Mouse (Mus musculus) brown adipose tissue, adult 24 weeks (tissue): ENCODE measurements around the gene Slc38a10. TPM values are rescaled to one million over a fixed set of nuclear protein-coding genes. Genes with fewer than 3 reads are reported as not detected.

Source experiments
- polyA plus RNA-seq: library from polyadenylated mRNA; stranded (reverse); fragments of >200 nt; gene quantifications from 2 replicates; pipeline ENCODE4 v1.2.4, GENCODE M21; 2012; ENCODE audit not compliant: missing spikeins, insufficient read depth, insufficient read length

Slc38a10 gene
- polyA plus RNA-seq, 1 experiment: 80.3 TPM

Other genes starting within 250 kb of the Slc38a10 start
- gene Chmp6, start 237.9 kb downstream of the Slc38a10 start, polyA plus RNA-seq: 18.2 and 22.0 TPM in 2 replicates
- 2.7 and 5.5 TPM in 2 replicates for gene Baiap2, start 208.6 kb downstream of the Slc38a10 start, polyA plus RNA-seq
- 6.7 and 12.0 TPM in 2 replicates for gene Aatk, start 104.2 kb downstream of the Slc38a10 start, polyA plus RNA-seq
- 1.9 and 3.0 TPM in 2 replicates for gene Cep131, start 64.5 kb downstream of the Slc38a10 start, polyA plus RNA-seq
- 3.7 and 4.8 TPM in 2 replicates for gene Tepsin, start 52.6 kb downstream of the Slc38a10 start, polyA plus RNA-seq
- gene Ndufaf8, start 52.4 kb downstream of the Slc38a10 start, polyA plus RNA-seq: 84.1 and 118 TPM in 2 replicates
- gene Bahcc1, start 81.6 kb upstream of the Slc38a10 start, polyA plus RNA-seq: 5.7 and 5.9 TPM in 2 replicates
- gene Actg1, start 197.2 kb upstream of the Slc38a10 start, polyA plus RNA-seq: 325 and 418 TPM in 2 replicates
- not detected in 2 replicates for gene Fscn2, start 210.2 kb upstream of the Slc38a10 start, polyA plus RNA-seq
- gene Faap100, start 227.4 kb upstream of the Slc38a10 start, polyA plus RNA-seq: 6.2 and 7.3 TPM in 2 replicates